Mouse (Mus musculus) adrenal gland, postnatal 10 days (tissue): ENCODE measurements at regions not wholly inside any gene's neighbourhood (a gene's known extent, or its start where the extent isn't known, plus 50 kb on each side); places are given as distances from the start of the nearest gene placed in this dataset.

Experiments used
- DNase-seq: peaks from one replicate; pipeline ENCODE4 v3.0.0; 2021; ENCODE audit warnings: mixed read lengths

- DNase-seq: no peak
These were observed 49.9 kb upstream of the Nepro start for GRCm38 (mm10) chr16:44674198-44674597.

DNA sequence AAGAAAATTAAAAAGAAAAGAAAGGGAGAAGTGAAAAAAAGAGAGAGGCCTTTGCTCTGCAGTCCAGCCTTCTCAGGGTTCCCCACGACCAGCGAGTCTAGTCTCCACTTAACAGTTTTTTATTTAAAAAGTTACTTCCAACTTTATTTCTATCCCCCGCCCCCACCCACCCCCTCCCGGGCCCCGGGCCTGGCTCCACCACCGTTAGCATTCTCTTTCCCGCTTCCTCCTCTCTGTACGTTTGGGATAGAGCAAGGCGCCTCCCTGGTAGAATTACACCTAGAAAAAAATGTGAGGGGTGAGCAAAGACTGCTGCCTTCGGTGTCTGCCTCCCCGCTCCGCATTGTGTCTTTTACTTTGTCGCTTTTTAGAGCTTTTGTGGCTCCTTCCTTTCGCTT is 51.7 kb upstream of the Nepro start:
- no peak for DNase-seq

DNA sequence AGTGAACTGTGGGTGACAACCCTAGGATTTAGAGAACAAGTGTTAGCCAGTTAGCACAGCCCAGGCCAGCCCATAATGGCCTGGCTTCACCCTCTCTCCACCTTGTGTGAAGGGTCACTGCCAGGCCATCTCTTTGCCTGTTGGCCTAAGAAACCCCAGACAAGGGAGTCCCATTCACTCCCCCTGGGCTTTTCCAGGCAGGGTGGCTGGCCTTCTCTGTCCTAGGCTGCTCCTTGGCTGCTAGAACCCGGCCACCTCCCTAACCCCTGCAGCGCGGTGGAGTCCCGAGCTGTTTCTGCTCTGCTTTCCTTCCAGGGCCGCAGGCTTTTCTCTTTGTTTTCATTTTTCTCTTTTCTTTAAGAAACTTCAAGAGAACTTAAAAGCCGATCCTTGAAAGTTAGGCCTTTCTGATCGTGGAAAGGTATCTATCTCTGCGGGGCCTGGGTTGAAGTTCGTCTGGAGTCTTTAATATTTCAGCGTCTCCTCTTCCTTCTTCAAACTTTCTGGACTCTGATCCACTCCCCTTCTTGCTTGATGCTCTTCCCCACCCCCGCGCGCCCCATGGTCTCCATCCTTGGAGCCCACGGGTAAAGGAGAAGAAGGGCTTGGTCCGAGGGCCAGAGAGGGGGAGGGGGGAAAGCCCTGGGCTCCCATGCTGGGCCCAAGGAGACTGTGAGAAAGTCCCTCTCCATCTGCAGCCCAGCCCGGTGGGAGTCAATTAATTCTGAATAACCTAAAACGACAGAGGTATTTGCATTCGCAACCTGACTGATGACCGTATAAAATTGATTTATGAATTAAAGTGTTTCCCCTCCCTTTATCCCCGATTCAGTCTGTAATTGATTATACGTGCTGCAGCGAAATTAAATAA is 52.3 kb upstream of the Nepro start:
- no peak for DNase-seq

GRCm38 (mm10) chr16:44668061-44668460 is 56.0 kb upstream of the Nepro start:
- DNase-seq: no peak

DNA sequence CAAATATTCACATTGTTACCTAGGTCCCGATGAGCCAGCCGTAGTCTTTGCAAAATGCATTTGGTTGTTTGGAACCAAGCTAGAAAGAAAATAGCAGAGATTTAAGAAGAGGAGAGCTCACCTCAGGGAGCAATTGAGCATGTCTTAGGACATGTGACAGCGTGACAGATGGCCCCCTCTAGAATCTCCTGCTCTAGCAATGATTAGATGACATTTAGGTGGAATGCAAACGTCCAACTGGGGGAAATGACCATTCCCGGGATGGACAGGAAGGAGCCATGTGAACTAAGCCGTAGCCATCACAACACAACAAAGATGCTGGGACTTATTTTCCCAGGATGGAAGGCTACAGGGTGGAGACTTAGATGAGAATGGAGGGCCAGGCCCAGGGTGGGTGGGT is 57.0 kb upstream of the Nepro start:
- no peak for DNase-seq

GRCm38 (mm10) chr16:44666431-44666997 is 57.6 kb upstream of the Nepro start:
- DNase-seq: peak; percentile 27

DNA sequence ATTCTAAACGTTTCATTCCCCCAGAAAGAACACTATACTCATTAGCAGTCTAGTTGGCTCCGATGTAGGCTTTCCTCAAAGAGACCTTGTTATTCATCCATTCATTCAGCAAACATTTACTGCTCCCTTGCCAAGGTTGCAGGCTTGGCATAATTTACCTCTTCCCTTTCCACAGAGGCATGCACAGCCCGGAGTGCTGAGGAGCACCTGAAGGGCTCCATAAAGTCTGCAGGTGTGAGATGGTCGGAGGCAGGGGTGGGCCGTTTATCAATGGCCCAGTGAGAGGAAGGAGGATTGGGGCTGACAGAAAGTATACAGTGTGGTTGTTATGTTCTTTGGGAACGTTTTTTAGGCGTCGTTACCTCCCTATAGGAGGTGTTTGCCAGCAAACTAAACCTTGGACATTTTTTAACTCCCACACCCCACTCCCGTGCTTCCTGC is 58.6 kb upstream of the Nepro start:
- DNase-seq: peak; percentile 41

DNA sequence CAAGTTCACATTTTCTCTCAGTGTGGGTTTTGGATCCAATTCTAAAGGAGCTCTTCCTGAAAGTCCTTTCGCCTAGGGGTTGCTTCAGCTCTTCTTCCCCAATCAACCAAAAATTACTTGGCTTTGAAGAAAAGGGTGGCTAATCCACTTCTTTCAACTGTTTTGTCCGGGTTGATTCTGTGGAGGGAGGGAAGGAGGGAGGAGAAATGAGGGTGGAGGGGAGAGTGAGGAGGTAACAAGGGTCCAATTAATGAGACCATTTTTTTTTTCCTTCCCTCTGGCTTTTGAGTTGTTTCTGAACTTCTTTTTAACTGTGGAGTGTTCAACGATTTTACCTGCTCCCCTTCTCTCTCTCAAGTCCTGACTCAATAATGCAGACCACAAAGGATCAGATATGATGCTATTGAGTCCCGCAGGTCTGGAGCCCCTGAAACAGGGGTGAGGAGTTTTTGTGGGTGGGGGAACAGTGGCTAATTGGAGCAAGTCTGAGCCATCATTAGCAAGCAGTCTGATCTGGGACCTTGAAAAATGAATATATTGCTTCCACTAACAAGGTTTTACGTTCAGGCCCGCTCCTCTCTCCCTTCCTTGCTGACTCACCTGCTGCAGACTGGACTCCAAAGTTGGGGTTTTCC is 61.0 kb upstream of the Nepro start:
- DNase-seq: no peak

- no peak for DNase-seq
These were observed 62.9 kb upstream of the Nepro start for GRCm38 (mm10) chr16:44660996-44661876.

DNA sequence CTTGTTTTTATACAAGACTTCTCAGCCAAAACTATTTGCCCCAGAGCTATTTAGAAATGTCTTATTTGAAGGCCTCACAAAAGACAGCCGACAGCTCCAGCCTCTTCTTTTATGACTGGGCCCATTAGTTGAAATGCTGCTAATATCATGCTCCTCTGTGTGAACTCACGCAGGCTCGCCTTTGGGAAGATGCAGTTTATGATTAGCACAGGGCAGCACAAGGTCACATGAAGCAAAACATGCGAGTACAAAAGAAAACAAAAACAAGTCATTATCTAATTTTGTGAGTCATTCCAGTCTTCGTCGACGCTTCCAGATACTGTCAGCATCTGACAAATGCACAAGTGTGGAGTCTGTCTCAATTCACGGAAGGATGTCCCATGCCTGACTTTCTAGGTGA is 65.8 kb upstream of the Nepro start:
- DNase-seq: no peak

GRCm38 (mm10) chr16:44656181-44656580 is 67.9 kb upstream of the Nepro start:
- DNase-seq: no peak

DNA sequence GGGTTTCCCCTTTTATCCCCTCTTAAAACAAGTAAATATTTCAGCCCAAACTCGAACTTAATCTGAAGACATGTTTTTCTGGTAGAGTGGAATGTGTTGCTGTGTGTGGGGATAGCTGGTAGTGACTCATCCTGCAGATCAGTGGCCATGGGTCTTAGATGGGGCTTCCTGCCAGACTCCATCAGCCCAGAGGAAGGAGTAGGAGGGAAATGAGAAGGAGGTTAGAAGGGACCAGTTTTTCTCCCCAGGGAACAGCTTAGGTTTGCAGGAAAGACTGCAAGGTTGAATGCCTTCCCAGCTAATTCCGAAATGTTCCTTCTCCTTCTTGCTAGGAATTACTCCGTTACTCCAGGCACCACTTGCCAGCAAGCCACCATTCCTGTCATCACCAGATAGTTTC is 68.8 kb upstream of the Nepro start:
- no peak for DNase-seq

DNA sequence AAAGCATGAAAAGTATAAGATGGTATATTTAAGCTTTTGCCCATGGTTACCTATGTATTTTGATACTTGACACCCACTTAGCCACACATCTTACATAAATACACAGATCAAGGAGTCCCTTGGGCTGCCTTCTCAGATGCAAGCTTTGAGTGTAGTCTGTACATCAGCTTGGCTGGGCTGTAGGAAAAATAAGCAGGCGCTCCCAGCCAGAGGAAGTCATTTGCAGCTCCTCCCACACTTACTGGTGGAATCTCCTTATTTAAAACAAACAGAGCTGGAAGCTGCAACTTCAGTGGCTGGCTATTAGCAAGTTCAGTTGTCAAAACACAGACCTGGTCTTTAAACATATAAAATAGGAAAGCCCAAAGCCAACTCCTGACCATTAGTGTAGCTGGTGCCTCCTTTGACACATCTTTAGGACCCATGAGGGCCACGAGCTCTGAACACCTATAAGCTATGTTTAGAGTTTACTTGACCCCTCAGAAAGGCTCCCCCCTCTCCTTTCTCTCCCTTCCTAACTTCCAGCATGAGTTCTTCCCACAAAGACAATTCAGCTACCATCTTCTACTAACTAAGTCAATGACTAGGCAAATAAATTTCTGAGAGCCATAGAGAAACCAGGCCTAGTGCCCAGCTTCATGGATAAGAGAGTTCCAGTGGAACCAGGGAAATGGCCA is 75.4 kb upstream of the Nepro start:
- DNase-seq: no peak

DNA sequence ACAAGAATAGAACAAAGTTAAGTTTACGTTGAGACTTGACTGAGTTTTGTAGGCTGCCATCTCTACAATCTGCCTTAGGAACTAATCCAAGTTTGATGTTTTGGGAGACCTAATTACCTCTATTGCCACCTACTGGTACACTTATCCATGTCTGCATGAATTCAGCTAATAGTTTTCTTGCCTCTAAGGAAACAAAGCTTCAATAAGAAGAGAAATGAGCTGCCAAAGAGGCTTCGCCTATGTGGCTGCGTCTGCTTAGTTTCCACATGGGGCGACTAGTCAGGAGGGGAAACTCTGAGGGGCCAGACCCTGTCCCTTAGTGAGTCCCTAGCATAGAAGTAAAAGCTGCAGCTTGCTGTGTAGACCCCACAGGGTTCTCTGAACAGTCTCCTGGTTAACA is 80.1 kb upstream of the Nepro start:
- DNase-seq: peak; percentile 19

GRCm38 (mm10) chr16:44637100-44637499 is 78.4 kb upstream of the Boc start:
- no peak for DNase-seq

DNA sequence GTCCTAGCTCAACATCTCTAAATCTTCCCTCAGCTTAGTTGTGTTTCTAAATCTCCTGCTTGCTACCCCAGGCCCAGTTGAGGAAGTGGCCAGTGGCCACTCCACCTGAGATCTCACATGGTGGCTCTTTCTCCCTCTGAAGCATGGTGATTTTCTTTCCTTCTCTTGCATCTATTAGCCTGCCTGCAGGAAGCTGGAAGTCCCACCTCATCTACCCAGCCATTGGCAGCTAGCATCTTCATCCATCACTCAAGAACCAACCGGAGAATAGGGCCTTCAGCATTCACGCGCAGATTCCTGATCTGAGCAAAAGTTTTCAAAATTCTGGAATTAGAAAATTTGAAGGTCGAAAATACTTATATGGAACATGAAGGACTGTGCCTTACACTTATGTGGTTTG is 75.8 kb upstream of the Boc start:
- no peak for DNase-seq

DNA sequence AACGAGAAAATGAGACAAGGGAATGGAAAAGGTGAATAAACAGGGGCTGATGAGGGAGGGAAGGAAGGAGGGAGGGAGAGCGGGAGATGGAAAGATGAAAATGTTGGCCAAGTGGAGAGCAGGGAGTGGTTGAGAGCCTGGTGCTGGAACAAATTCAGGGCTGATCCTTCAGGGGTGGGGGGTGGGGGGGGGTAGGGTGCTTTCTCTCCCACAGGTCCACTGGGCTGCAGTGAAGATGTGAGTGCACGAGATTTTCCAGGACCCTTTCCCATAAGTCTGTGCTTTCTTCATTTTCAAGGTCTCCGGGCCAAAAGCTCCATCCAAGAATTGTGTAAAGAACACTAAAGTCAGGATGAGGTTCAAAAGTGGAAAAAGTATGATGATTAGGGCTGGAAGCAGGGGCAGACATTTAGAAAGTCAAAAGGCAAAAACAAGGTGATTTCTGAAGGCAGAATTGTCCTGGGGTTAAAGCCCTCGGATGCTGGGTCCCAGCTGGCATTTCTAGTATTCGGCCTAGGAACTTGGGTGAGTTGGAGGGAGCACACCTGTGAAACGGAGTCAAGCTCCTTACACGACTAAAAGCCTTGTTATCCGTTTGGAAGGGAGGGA is 74.5 kb upstream of the Boc start:
- DNase-seq: no peak

DNA sequence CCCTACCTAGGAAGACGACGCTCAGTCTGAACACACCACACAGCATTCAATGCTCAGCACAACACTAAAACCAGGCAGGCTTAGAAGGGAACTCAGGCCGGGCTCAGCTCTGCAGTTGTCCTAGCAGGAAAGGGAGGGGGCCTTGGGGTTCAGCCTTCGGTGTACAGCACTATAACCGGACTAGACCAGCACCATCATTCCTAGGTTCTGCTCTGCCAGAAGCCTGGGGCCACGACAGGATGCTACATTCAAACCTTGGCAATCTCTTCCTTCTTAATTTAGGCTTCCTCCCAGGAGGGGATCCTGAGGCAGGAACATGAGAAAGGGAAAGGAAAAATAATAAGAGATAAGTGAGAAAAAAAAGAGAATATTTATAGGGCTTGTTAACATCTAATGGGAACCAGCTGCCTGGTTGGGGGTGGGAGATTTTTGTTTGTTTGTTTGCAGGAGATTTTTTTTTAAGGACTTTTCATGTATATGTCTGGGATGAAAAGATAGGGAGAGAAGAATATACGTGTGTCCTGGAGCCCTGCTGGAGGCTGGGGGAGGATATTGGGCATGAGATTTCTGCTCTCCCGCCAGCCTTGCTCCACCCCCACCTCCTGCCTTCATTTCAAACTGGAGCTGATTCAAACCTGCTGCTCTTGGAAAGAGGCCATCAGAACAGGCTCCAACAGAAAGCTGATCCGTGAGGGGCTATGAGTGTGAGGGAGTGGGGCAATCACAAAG is 73.8 kb upstream of the Boc start:
- peak; percentile 60 for DNase-seq

- no peak for DNase-seq
These were observed 72.8 kb upstream of the Boc start for GRCm38 (mm10) chr16:44631357-44632053.

GRCm38 (mm10) chr16:44630861-44631260 is 72.2 kb upstream of the Boc start:
- DNase-seq: no peak
